Mouse (Mus musculus): ENCODE measurements around the gene Rtn4rl1. TPM values are rescaled to one million over a fixed set of nuclear protein-coding genes. Genes with fewer than 3 reads are reported as not detected.

Rtn4rl1 gene
- polyA plus RNA-seq, 1 experiment from 2014 or later: 4.2 TPM

DNA sequence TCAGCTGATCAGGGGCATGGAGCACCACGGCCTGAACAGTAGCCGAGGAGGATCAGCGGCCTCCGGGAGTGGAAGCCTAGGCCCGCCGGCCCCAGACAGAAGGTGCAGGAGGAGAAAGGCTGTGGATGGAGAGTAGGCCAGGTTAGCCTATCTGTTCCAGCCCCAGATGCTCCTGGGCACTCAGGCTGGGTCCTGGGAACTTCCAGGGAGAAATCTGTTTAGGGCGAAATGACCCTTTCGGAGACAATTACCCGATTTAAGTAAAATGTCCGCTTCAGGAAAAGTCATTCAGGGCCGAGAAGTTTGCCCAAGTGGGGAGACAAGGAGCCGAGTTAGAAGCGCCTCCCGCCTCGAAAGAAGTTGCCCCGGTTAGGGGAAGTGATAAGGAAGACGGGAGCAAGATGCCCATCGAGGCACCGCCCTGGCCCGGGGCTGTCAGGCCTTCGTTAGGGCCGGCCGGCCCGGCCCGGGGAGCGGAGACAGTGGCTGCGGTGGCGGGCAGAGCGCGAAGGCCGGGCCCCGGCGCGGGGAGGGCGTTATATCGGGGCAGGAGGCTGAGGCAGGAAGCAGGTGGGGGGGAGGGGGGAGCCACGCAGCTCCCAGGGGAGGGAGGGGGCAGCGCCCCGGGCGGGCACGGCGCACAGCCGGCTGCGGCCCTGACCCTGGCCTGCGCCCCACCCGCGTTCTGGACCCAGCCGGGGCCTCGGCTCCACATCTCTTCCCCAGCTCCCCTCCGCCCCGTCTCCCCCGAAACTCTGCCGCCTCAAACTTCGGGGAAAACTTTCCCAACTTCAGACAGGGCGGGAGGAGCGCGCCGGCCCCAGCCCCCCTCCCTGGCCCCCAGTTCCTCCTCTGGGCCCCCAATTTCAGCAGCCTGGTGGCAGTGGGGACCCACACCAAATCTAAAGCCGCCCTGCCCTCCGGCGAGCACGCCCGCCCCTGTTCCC is 25.7 kb upstream of the Rtn4rl1 start:
- Histone ChIP-seq H3K4me2 (replicated peaks; ENCODE audit: low read depth, low read length) (peak overlapping the region; percentile 81), H3K9me3 (ENCODE audit: control insufficient read depth, low read length) (no peaks in the 10 kb centered on the region), H3K27ac (ENCODE audit: low read depth, low read length) (peak overlapping the region; percentile 96), H3K4me3 (ENCODE audit: low read length) (peak overlapping the region; percentile 77), H3K27me3 (ENCODE audit: control insufficient read depth, insufficient read depth, low read length) (peaks cover 74% of the 10 kb centered on the region), H3K4me1 (ENCODE audit: control insufficient read depth, insufficient read depth, low read length) (peaks cover 33% of the 10 kb centered on the region), H3K9ac (ENCODE audit: low read depth, low read length) (peak overlapping the region; percentile 85), H3K36me3 (ENCODE audit: control insufficient read depth, insufficient read depth, low read length) (peaks cover 41% of the 10 kb centered on the region)
- ATAC-seq (ENCODE audit: low FRiP score, low TSS enrichment): no peak
- WGBS: 2% methylated on average over 55 of the region's 63 CpGs

GRCm38 (mm10) chr11:75168590-75169361 is 24.8 kb upstream of the Rtn4rl1 start:
- peak overlapping the region; percentile 77 for H3K4me3 ChIP-seq (ENCODE audit: low read length)
- ATAC-seq (ENCODE audit: low FRiP score, low TSS enrichment): peak; percentile 30; the same call in 1 of the 2 replicates
- H3K9me3 ChIP-seq (ENCODE audit: control insufficient read depth, low read length): no peaks in the 10 kb centered on the region
- under 1% methylated on average over 78 of the region's 83 CpGs for WGBS
- peak overlapping the region; percentile 96 for H3K27ac ChIP-seq (ENCODE audit: low read depth, low read length)
- H3K4me2 ChIP-seq (replicated peaks; ENCODE audit: low read depth, low read length): peak overlapping the region; percentile 81
- H3K4me1 ChIP-seq (ENCODE audit: control insufficient read depth, insufficient read depth, low read length): peaks cover 33% of the 10 kb centered on the region
- H3K27me3 ChIP-seq (ENCODE audit: control insufficient read depth, insufficient read depth, low read length): peaks cover 76% of the 10 kb centered on the region
- peaks cover 32% of the 10 kb centered on the region; the same call in 1 of the 2 replicates for H3K36me3 ChIP-seq (ENCODE audit: control insufficient read depth, insufficient read depth, low read length)
- H3K9ac ChIP-seq (ENCODE audit: low read depth, low read length): peak overlapping the region; percentile 85

DNA sequence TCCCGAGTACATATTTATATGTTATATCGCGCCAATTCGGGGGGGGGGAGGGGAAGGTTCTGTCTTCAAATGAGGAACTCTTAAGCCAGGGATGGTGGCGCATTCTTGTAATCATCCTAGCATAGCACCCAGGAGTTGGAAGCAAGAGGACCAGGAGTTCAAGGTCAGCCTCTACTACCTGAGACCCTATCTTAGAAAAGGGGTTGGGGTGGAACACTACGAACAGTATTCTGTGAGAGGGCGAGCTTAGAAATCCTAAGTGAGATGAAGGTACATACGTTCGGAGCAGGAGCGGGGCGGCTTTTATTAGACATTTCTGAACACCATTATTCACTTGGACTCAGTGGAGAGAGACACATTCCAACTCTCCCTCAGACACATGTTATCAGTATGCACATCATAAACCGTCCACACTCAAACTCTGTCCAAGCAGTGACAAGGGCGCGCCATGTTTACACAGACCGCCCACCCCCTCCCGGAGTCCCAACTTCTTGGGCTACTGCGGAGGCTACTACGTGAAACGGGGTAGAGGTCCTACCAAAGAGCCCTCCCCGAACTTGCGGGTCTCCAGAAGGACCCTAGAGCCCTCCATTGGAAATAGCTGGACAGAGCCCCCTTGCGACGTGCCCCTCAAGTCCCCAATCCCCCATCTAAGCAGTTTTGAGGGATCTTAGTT is 24.0 kb upstream of the Rtn4rl1 start, which contains the start of gene Hic1:
Gene Hic1, minus strand, starts transcription at position 115 of the 676 bp plus-strand sequence.
- Histone ChIP-seq H3K27me3 (ENCODE audit: control insufficient read depth, insufficient read depth, low read length) (peaks cover 76% of the 10 kb centered on the region), H3K27ac (ENCODE audit: low read depth, low read length) (peak within 1 kb of the TSS; percentile 96), H3K9me3 (ENCODE audit: control insufficient read depth, low read length) (no peaks in the 10 kb centered on the region), H3K9ac (ENCODE audit: low read depth, low read length) (peak within 1 kb of the TSS; percentile 85), H3K36me3 (ENCODE audit: control insufficient read depth, insufficient read depth, low read length) (peaks cover 25% of the 10 kb centered on the region; the same call in 1 of the 2 replicates), H3K4me3 (ENCODE audit: low read length) (peak within 1 kb of the TSS; percentile 77), H3K4me2 (replicated peaks; ENCODE audit: low read depth, low read length) (peak within 1 kb of the TSS; percentile 81), H3K4me1 (ENCODE audit: control insufficient read depth, insufficient read depth, low read length) (peaks cover 34% of the 10 kb centered on the region)
- 3% methylated on average over 23 of the region's 23 CpGs for WGBS
- 0 out of 2 replicates have a peak, but pooled peaks have one; percentile 0 for ATAC-seq (ENCODE audit: low FRiP score, low TSS enrichment)

- Histone ChIP-seq H3K27ac (ENCODE audit: low read depth, low read length) (no peak overlapping the region; the same call in 1 of the 2 replicates), H3K4me1 (ENCODE audit: control insufficient read depth, insufficient read depth, low read length) (peaks cover 34% of the 10 kb centered on the region), H3K36me3 (ENCODE audit: control insufficient read depth, insufficient read depth, low read length) (peaks cover 18% of the 10 kb centered on the region; the same call in 1 of the 2 replicates), H3K27me3 (ENCODE audit: control insufficient read depth, insufficient read depth, low read length) (peaks cover 69% of the 10 kb centered on the region), H3K4me3 (ENCODE audit: low read length) (peak overlapping the region; percentile 77), H3K9me3 (ENCODE audit: control insufficient read depth, low read length) (no peaks in the 10 kb centered on the region), H3K4me2 (replicated peaks; ENCODE audit: low read depth, low read length) (peak overlapping the region; percentile 81), H3K9ac (ENCODE audit: low read depth, low read length) (peak overlapping the region; percentile 25)
- 1% methylated on average over 37 of the region's 38 CpGs for WGBS
- ATAC-seq (ENCODE audit: low FRiP score, low TSS enrichment): peak; percentile 56
Observed at GRCm38 (mm10) chr11:75170136-75170751, 23.3 kb upstream of the Rtn4rl1 start.

DNA sequence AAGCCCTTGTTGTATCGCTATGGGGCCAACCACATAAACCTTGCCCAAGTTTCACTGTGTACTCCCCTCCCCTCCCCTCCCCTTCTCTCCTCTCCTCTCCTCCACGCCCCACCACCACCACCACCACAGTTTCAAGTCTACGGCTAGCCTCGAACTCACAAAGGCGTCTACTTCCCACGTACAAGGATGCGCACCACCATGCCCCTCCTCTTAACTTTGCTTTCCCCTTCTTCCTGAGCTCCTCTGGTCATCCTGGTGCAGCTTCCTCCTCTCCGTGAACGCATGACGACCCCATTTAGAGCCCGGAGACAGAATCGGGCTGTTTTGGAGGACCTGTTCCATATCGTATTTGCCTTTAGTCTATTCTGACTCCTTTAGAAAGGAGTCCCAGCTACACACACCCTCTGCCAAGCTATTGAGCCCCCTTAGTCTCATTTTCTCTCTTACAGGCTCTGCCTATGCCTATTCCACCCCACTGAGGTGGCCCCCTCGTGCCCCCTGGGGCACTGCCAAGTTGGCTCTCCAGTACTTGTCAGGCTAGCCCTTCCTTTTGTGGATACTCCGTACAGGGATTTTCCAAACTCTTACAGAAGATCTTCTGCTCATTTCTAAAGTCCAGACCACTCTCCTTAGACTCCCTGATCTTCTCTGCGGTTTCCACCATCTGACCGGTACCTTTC is 22.3 kb upstream of the Rtn4rl1 start:
- Histone ChIP-seq H3K27ac (ENCODE audit: low read depth, low read length) (no peak overlapping the region), H3K9ac (ENCODE audit: low read depth, low read length) (no peak overlapping the region), H3K27me3 (ENCODE audit: control insufficient read depth, insufficient read depth, low read length) (peaks cover 58% of the 10 kb centered on the region), H3K4me2 (replicated peaks; ENCODE audit: low read depth, low read length) (0 out of 2 replicates have a peak overlapping the region, but pooled peaks have one; percentile 81), H3K4me1 (ENCODE audit: control insufficient read depth, insufficient read depth, low read length) (peaks cover 29% of the 10 kb centered on the region), H3K4me3 (ENCODE audit: low read length) (peak overlapping the region; percentile 61; the same call in 1 of the 2 replicates), H3K9me3 (ENCODE audit: control insufficient read depth, low read length) (no peaks in the 10 kb centered on the region), H3K36me3 (ENCODE audit: control insufficient read depth, insufficient read depth, low read length) (peaks cover 8% of the 10 kb centered on the region; the same call in 1 of the 2 replicates)
- WGBS: 9% methylated on average over 17 of the region's 17 CpGs
- no peak for ATAC-seq (ENCODE audit: low FRiP score, low TSS enrichment)

DNA sequence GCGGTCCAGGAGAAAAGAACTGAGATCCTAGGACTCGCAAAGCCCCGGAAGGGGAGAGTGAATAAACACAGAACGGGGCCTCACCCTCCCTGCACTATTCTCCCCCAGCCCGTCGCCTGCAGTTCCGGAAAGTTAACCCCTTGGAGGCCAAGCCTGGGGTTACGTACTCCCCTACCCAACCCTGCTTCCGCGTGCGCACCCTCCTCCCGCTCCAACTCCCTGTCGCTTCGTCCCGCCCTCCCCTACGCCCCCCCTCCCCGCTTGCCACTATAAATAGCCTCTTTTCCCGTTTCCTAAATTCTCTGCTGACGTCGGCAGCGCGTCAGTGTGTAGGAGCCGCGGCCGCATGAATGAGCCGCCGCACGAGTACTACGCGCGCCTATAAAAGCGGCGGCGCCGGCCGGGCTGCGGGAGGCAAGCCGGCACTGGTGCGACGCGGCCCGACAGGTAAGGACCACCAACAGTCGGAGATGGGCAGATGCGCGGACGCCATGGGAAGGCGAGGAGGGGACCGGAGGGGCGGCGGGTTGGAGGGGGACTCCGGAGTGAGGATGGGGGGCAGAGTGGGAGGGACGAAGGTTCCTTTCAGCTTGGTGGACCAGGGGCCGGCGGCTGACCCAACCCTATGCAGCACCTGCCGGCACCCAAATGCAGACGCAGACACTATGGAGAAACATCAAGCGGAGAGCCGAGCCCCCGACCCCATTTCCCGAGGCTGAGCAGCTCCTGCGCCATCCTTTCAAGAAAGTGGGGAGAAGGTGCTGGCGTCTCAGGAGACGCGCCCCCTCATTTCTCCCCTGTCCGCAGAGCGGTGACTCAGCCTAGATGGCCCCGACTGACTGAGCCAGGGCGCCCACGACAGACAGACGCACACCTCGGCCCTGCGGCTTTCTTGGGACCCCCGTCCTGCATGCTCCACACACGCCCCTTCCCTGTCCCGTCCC is 21.2 kb upstream of the Rtn4rl1 start:
- peak overlapping the region; percentile 81 for H3K4me2 ChIP-seq (replicated peaks; ENCODE audit: low read depth, low read length)
- H3K9ac ChIP-seq (ENCODE audit: low read depth, low read length): peak overlapping the region; percentile 14; the same call in 1 of the 2 replicates
- H3K27ac ChIP-seq (ENCODE audit: low read depth, low read length): no peak overlapping the region
- H3K36me3 ChIP-seq (ENCODE audit: control insufficient read depth, insufficient read depth, low read length): peaks cover 6% of the 10 kb centered on the region
- no peaks in the 10 kb centered on the region for H3K9me3 ChIP-seq (ENCODE audit: control insufficient read depth, low read length)
- under 1% methylated on average over 71 of the region's 75 CpGs for WGBS
- peak overlapping the region; percentile 61 for H3K4me3 ChIP-seq (ENCODE audit: low read length)
- ATAC-seq (ENCODE audit: low FRiP score, low TSS enrichment): no peak
- peaks cover 51% of the 10 kb centered on the region for H3K27me3 ChIP-seq (ENCODE audit: control insufficient read depth, insufficient read depth, low read length)
- H3K4me1 ChIP-seq (ENCODE audit: control insufficient read depth, insufficient read depth, low read length): peaks cover 28% of the 10 kb centered on the region

DNA sequence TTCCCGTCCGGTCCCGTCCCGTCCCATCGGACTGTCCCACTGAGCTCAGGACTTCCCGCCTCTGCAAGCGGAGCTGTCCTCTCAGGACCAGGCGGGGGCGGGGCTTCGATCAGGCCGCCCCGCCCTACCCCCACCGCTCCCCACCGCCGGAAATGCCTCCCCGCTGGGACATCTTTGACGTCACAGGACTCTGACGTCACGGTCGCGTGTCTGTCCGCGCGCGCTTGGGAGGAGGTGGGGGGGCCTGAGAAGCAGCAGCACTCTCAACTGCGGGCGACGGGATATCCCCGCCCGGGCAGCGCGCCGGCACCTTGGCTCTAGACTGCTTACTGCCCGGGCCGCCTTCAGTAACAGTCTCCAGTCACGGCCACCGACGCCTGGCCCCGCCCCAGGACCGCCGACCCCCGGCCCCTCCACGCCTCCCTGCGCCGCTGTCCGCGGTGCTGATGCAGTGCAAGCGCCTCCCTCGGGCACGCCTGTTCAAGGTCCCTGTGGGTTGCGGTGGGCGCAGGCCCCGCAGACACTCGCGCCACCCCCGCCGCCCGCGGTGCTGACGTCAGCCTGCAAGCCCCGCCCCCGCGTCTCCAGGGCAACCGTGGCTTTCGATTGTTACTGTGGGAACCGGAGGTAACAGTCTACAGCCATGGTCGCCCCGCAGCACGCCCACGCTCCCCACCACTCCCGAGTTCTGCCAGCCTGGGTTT is 20.3 kb upstream of the Rtn4rl1 start:
- WGBS: under 1% methylated on average over 70 of the region's 71 CpGs
- peak overlapping the region; percentile 32 for H3K9ac ChIP-seq (ENCODE audit: low read depth, low read length)
- no peak overlapping the region for H3K27ac ChIP-seq (ENCODE audit: low read depth, low read length)
- peak overlapping the region; percentile 61 for H3K4me3 ChIP-seq (ENCODE audit: low read length)
- peaks cover 28% of the 10 kb centered on the region for H3K4me1 ChIP-seq (ENCODE audit: control insufficient read depth, insufficient read depth, low read length)
- H3K27me3 ChIP-seq (ENCODE audit: control insufficient read depth, insufficient read depth, low read length): peaks cover 43% of the 10 kb centered on the region
- peak; percentile 59 for ATAC-seq (ENCODE audit: low FRiP score, low TSS enrichment)
- H3K36me3 ChIP-seq (ENCODE audit: control insufficient read depth, insufficient read depth, low read length): peaks cover 12% of the 10 kb centered on the region
- peak overlapping the region; percentile 81 for H3K4me2 ChIP-seq (replicated peaks; ENCODE audit: low read depth, low read length)
- H3K9me3 ChIP-seq (ENCODE audit: control insufficient read depth, low read length): no peaks in the 10 kb centered on the region

Data from kidney, embryonic 14.5 days (tissue).